Mouse (Mus musculus): ENCODE data around the gene Reps2.

GRCm38 (mm10) chrX:162456445-162456844, 187.0 kb downstream of the Reps2 start:
- no peak for TF ChIP-seq CTCF (IDR thresholded peaks at IDR 0.05; ENCODE audit: insufficient read depth, low read depth, low read length)
- no peak for TF ChIP-seq POLR2A (IDR thresholded peaks at IDR 0.05; ENCODE audit: insufficient read depth, low read depth, low read length)
